Mouse (Mus musculus) lung, embryonic 14.5 days (tissue): ENCODE data around the gene Gm29776. TPM values are rescaled to one million over a fixed set of nuclear protein-coding genes. Genes with fewer than 3 reads are reported as not detected.

Experiments used
- ATAC-seq: fragments of 200-750 bp; cut with Nextera tagmentation; 2 replicates; pipeline ENCODE4 v1.8.0; 2017; ENCODE audit warnings: mild to moderate bottlenecking, moderate TSS enrichment, moderate library complexity; ENCODE audit not compliant: insufficient read depth
- DNase-seq: peaks from one replicate; pipeline ENCODE4 v3.0.0-alpha.2; 2015
- H3K27ac ChIP-seq: fragments of 300-500 bp; sonication (generic); 2 replicates; pipeline ENCODE4 v1.5.1; 2014; ENCODE audit warnings: low read depth, mild to moderate bottlenecking, moderate library complexity
- H3K27me3 ChIP-seq: fragments of 300-500 bp; sonication (generic); 2 replicates; pipeline ENCODE4 v1.6.1; 2014; ENCODE audit warnings: low read length, control low read depth; ENCODE audit not compliant: insufficient read depth
- H3K36me3 ChIP-seq: fragments of 300-500 bp; sonication (generic); 2 replicates; pipeline ENCODE4 v1.6.1; 2014; ENCODE audit warnings: control low read depth; ENCODE audit not compliant: insufficient read depth
- H3K4me1 ChIP-seq: fragments of 300-500 bp; sonication (generic); 2 replicates; pipeline ENCODE4 v1.6.1; 2014; ENCODE audit warnings: antibody characterized with exemption, control low read depth; ENCODE audit not compliant: insufficient read depth
- H3K4me2 ChIP-seq: fragments of 300-500 bp; sonication (generic); 2 replicates; pipeline ENCODE4 v1.6.1; 2014; ENCODE audit warnings: mild to moderate bottlenecking
- H3K4me3 ChIP-seq: fragments of 300-500 bp; sonication (generic); 2 replicates; pipeline ENCODE4 v1.5.1; 2014; ENCODE audit warnings: low read depth, low read length
- H3K9ac ChIP-seq: fragments of 300-500 bp; sonication (generic); 2 replicates; pipeline ENCODE4 v1.6.1; 2014
- H3K9me3 ChIP-seq: fragments of 300-500 bp; sonication (generic); 2 replicates; pipeline ENCODE4 v1.6.1; 2016; ENCODE audit warnings: low read depth, low read length, control low read depth
- CTCF ChIP-seq: IDR thresholded peaks from 2 replicates; pipeline ENCODE4 v1.5.1; 2016; ENCODE audit warnings: antibody characterized with exemption, low read depth
- WGBS: fragments of 180-500 bp; shearing (Covaris S2); extraction: QIAGEN DNeasy Blood & Tissue Kit; methylation state at CpG from one replicate; pipeline ENCODE4 v1.1.7; 2014; 5-methylcytosine and 5-hydroxymethylcytosine counted together
- polyA plus RNA-seq: library from polyadenylated mRNA; unstranded; fragments of >200 nt; fragmentation: Nextera tagmentation; extraction: Ambion mirVana; gene quantifications from 2 replicates; pipeline ENCODE4 v1.2.1, GENCODE M21; 2014

The Gm29776 gene
- polyA plus RNA-seq, 1 experiment from 2014 or later, result 0.12 TPM

- ATAC-seq (no peak), DNase-seq (no peak)
- WGBS, result 81% methylated on average over 10 of the region's 10 CpGs
- Histone ChIP-seq H3K4me3 (no peak overlapping the region), H3K9me3 (no peaks in the 10 kb centered on the region), H3K4me1 (no peaks in the 10 kb centered on the region), H3K36me3 (no peaks in the 10 kb centered on the region), H3K9ac (no peak overlapping the region), H3K27ac (no peak overlapping the region), H3K27me3 (no peaks in the 10 kb centered on the region; the same call in 1 of the 2 replicates), H3K4me2 (no peak overlapping the region)
- TF ChIP-seq CTCF, result no peak
These were observed 23.1 kb upstream of the Gm29776 start for GRCm38 (mm10) chr14:54721711-54722110.

GRCm38 (mm10) chr14:54720654-54721350 is 22.2 kb upstream of the Gm29776 start:
- Histone ChIP-seq H3K36me3 (no peaks in the 10 kb centered on the region), H3K27me3 (no peaks in the 10 kb centered on the region; the same call in 1 of the 2 replicates), H3K4me3 (no peak overlapping the region), H3K4me1 (no peaks in the 10 kb centered on the region), H3K9me3 (no peaks in the 10 kb centered on the region), H3K27ac (no peak overlapping the region), H3K4me2 (no peak overlapping the region), H3K9ac (no peak overlapping the region)
- no peak for TF ChIP-seq CTCF
- 81% methylated on average over 7 of the region's 7 CpGs for WGBS
- ATAC-seq, result no peak
- DNase-seq, result no peak

GRCm38 (mm10) chr14:54720041-54720440 is 21.4 kb upstream of the Gm29776 start:
- H3K36me3 ChIP-seq, result no peaks in the 10 kb centered on the region
- ATAC-seq, result no peak
- no peak overlapping the region for H3K9ac ChIP-seq
- WGBS, result 89% methylated on average over 11 of the region's 11 CpGs
- H3K27ac ChIP-seq, result no peak overlapping the region
- no peaks in the 10 kb centered on the region for H3K9me3 ChIP-seq
- H3K4me2 ChIP-seq, result no peak overlapping the region
- H3K27me3 ChIP-seq, result no peaks in the 10 kb centered on the region; the same call in 1 of the 2 replicates
- H3K4me3 ChIP-seq, result no peak overlapping the region
- no peak for DNase-seq
- TF ChIP-seq CTCF, result no peak
- no peaks in the 10 kb centered on the region for H3K4me1 ChIP-seq

GRCm38 (mm10) chr14:54715402-54715801 is 16.8 kb upstream of the Gm29776 start:
- Histone ChIP-seq H3K27me3 (no peaks in the 10 kb centered on the region), H3K4me1 (no peaks in the 10 kb centered on the region), H3K9me3 (no peaks in the 10 kb centered on the region), H3K4me3 (no peak overlapping the region), H3K4me2 (no peak overlapping the region), H3K9ac (no peak overlapping the region), H3K36me3 (no peaks in the 10 kb centered on the region), H3K27ac (no peak overlapping the region)
- TF ChIP-seq CTCF, result no peak
- ATAC-seq, result no peak
- 67% methylated on average over 1 of the region's 1 CpGs for WGBS
- no peak for DNase-seq

GRCm38 (mm10) chr14:54714617-54715081 is 16.0 kb upstream of the Gm29776 start:
- TF ChIP-seq CTCF, result no peak
- H3K27me3 ChIP-seq, result no peaks in the 10 kb centered on the region
- H3K4me3 ChIP-seq, result peak overlapping the region; percentile 12
- no peaks in the 10 kb centered on the region for H3K4me1 ChIP-seq
- H3K27ac ChIP-seq, result no peak overlapping the region
- 4% methylated on average over 15 of the region's 15 CpGs for WGBS
- no peak; the same call in 1 of the 2 replicates for ATAC-seq
- no peak overlapping the region for H3K9ac ChIP-seq
- DNase-seq, result peak; percentile 11
- H3K9me3 ChIP-seq, result no peaks in the 10 kb centered on the region
- H3K36me3 ChIP-seq, result no peaks in the 10 kb centered on the region
- peak overlapping the region; percentile 54 for H3K4me2 ChIP-seq

GRCm38 (mm10) chr14:54714121-54714520 is 15.5 kb upstream of the Gm29776 start:
- H3K4me1 ChIP-seq, result no peaks in the 10 kb centered on the region
- H3K4me3 ChIP-seq, result peak overlapping the region; percentile 12
- peak; percentile 95 for DNase-seq
- no peak overlapping the region for H3K9ac ChIP-seq
- peak; percentile 86 for TF ChIP-seq CTCF
- under 1% methylated on average over 13 of the region's 13 CpGs for WGBS
- H3K4me2 ChIP-seq, result peak overlapping the region; percentile 54
- no peaks in the 10 kb centered on the region for H3K27me3 ChIP-seq
- ATAC-seq, result peak; percentile 54
- no peak overlapping the region for H3K27ac ChIP-seq
- H3K36me3 ChIP-seq, result no peaks in the 10 kb centered on the region
- no peaks in the 10 kb centered on the region for H3K9me3 ChIP-seq

GRCm38 (mm10) chr14:54712861-54713260 is 14.2 kb upstream of the Gm29776 start:
- Histone ChIP-seq H3K9me3 (no peaks in the 10 kb centered on the region), H3K4me1 (no peaks in the 10 kb centered on the region), H3K4me2 (no peak overlapping the region), H3K27ac (no peak overlapping the region), H3K4me3 (no peak overlapping the region), H3K36me3 (no peaks in the 10 kb centered on the region), H3K27me3 (no peaks in the 10 kb centered on the region), H3K9ac (no peak overlapping the region)
- 57% methylated on average over 8 of the region's 8 CpGs for WGBS
- ATAC-seq (no peak), DNase-seq (peak; percentile 19)
- TF ChIP-seq CTCF, result no peak
